Mouse (Mus musculus): ENCODE results near the gene Gm49450. TPM values are rescaled to one million over a fixed set of nuclear protein-coding genes. Genes with fewer than 3 reads are reported as not detected.

Gm49450 gene
- polyA plus RNA-seq, 2 experiments = 0.15 TPM; not detected in 1

- H3K36me3 ChIP-seq (replicated peaks; ENCODE audit: control insufficient read depth, insufficient read depth, low read depth) = no peaks in the 10 kb centered on the region
- H3K9me3 ChIP-seq (ENCODE audit: control insufficient read depth, low read length) = no peaks in the 10 kb centered on the region
- H3K27ac ChIP-seq = no peak overlapping the region
- ATAC-seq (ENCODE audit: insufficient read depth) (no peak), DNase-seq (ENCODE audit: low read depth in 3 of 3, low spot score in 3 of 3) (no peak)
- peaks cover 2 to 6% of the 10 kb centered on the region in 2 experiments; a peak in 3 of 4 replicates for H3K4me1 ChIP-seq (replicated peaks; ENCODE audit: control insufficient read depth in 2 of 2, insufficient read depth in 2 of 2, low read length in 1 of 2)
- no peak overlapping the region for H3K4me2 ChIP-seq (ENCODE audit: low read depth)
- TF ChIP-seq EP300 (IDR thresholded peaks at IDR 0.05; ENCODE audit: low read depth) (no peak), CTCF (IDR thresholded peaks at IDR 0.05; ENCODE audit: low read depth) (no peak)
- no peaks in the 10 kb centered on the region; the same call in 1 of the 2 replicates for H3K27me3 ChIP-seq (ENCODE audit: control insufficient read depth, insufficient read depth, low read length)
- no peak overlapping the region for H3K4me3 ChIP-seq (ENCODE audit: insufficient read depth in 1 of 2, low read depth in 2 of 2, low read length in 2 of 2)
- WGBS (ENCODE audit: insufficient replicate concordance) = 58% methylated on average over 3 of the region's 3 CpGs
- H3K9ac ChIP-seq (replicated peaks) = no peak overlapping the region
These were observed 5.5 kb downstream of the Gm49450 start for GRCm38 (mm10) chr15:98947884-98948283.

GRCm38 (mm10) chr15:98943133-98943532, 10.2 kb downstream of the Gm49450 start:
- no peak overlapping the region for H3K4me3 ChIP-seq (ENCODE audit: insufficient read depth in 1 of 2, low read depth in 2 of 2, low read length in 2 of 2)
- no peak overlapping the region for H3K27ac ChIP-seq
- H3K9ac ChIP-seq (replicated peaks) = no peak overlapping the region
- DNase-seq (ENCODE audit: low read depth in 3 of 3, low spot score in 3 of 3) (no peak), ATAC-seq (ENCODE audit: insufficient read depth) (no peak)
- TF ChIP-seq CTCF (IDR thresholded peaks at IDR 0.05; ENCODE audit: low read depth) = no peak
- TF ChIP-seq EP300 (IDR thresholded peaks at IDR 0.05; ENCODE audit: low read depth) = no peak
- H3K9me3 ChIP-seq (ENCODE audit: control insufficient read depth, low read length) = no peaks in the 10 kb centered on the region
- H3K27me3 ChIP-seq (ENCODE audit: control insufficient read depth, insufficient read depth, low read length) = no peaks in the 10 kb centered on the region
- no peaks in the 10 kb centered on the region for H3K4me1 ChIP-seq (replicated peaks; ENCODE audit: control insufficient read depth in 2 of 2, insufficient read depth in 2 of 2, low read length in 1 of 2)
- H3K4me2 ChIP-seq (ENCODE audit: low read depth) = no peak overlapping the region
- 72% methylated on average over 4 of the region's 4 CpGs for WGBS (ENCODE audit: insufficient replicate concordance)
- H3K36me3 ChIP-seq (replicated peaks; ENCODE audit: control insufficient read depth, insufficient read depth, low read depth) = no peaks in the 10 kb centered on the region

GRCm38 (mm10) chr15:98942081-98942480, 11.3 kb downstream of the Gm49450 start:
- Histone ChIP-seq H3K27me3 (ENCODE audit: control insufficient read depth, insufficient read depth, low read length) (no peaks in the 10 kb centered on the region), H3K4me2 (ENCODE audit: low read depth) (no peak overlapping the region), H3K9me3 (ENCODE audit: control insufficient read depth, low read length) (no peaks in the 10 kb centered on the region), H3K36me3 (replicated peaks; ENCODE audit: control insufficient read depth, insufficient read depth, low read depth) (no peaks in the 10 kb centered on the region), H3K27ac (no peak overlapping the region), H3K9ac (replicated peaks) (no peak overlapping the region), H3K4me3 (ENCODE audit: insufficient read depth in 1 of 2, low read depth in 2 of 2, low read length in 2 of 2) (no peak overlapping the region), H3K4me1 (replicated peaks; ENCODE audit: control insufficient read depth in 2 of 2, insufficient read depth in 2 of 2, low read length in 1 of 2) (no peaks in the 10 kb centered on the region)
- no peak for DNase-seq (ENCODE audit: low read depth in 3 of 3, low spot score in 3 of 3)
- WGBS (ENCODE audit: insufficient replicate concordance) = 72% methylated on average over 4 of the region's 4 CpGs
- no peak for ATAC-seq (ENCODE audit: insufficient read depth)
- no peak for TF ChIP-seq EP300 (IDR thresholded peaks at IDR 0.05; ENCODE audit: low read depth)
- TF ChIP-seq CTCF (IDR thresholded peaks at IDR 0.05; ENCODE audit: low read depth) = no peak

GRCm38 (mm10) chr15:98941539-98941938, 11.8 kb downstream of the Gm49450 start:
- Histone ChIP-seq H3K9ac (replicated peaks) (no peak overlapping the region), H3K27ac (no peak overlapping the region), H3K4me2 (ENCODE audit: low read depth) (no peak overlapping the region), H3K4me1 (replicated peaks; ENCODE audit: control insufficient read depth in 2 of 2, insufficient read depth in 2 of 2, low read length in 1 of 2) (no peaks in the 10 kb centered on the region), H3K27me3 (ENCODE audit: control insufficient read depth, insufficient read depth, low read length) (no peaks in the 10 kb centered on the region), H3K4me3 (ENCODE audit: insufficient read depth in 1 of 2, low read depth in 2 of 2, low read length in 2 of 2) (no peak overlapping the region), H3K36me3 (replicated peaks; ENCODE audit: control insufficient read depth, insufficient read depth, low read depth) (no peaks in the 10 kb centered on the region), H3K9me3 (ENCODE audit: control insufficient read depth, low read length) (no peaks in the 10 kb centered on the region)
- no peak for TF ChIP-seq EP300 (IDR thresholded peaks at IDR 0.05; ENCODE audit: low read depth)
- no peak for TF ChIP-seq CTCF (IDR thresholded peaks at IDR 0.05; ENCODE audit: low read depth)
- no peak for DNase-seq (ENCODE audit: low read depth in 3 of 3, low spot score in 3 of 3)
- WGBS (ENCODE audit: insufficient replicate concordance) = 56% methylated on average over 2 of the region's 2 CpGs
- no peak for ATAC-seq (ENCODE audit: insufficient read depth)

GRCm38 (mm10) chr15:98940816-98941215, 12.5 kb downstream of the Gm49450 start:
- no peak for ATAC-seq (ENCODE audit: insufficient read depth)
- no peak for DNase-seq (ENCODE audit: low read depth in 3 of 3, low spot score in 3 of 3)
- Histone ChIP-seq H3K27ac (no peak overlapping the region), H3K4me2 (ENCODE audit: low read depth) (no peak overlapping the region), H3K9me3 (ENCODE audit: control insufficient read depth, low read length) (no peaks in the 10 kb centered on the region), H3K4me1 (replicated peaks; ENCODE audit: control insufficient read depth in 2 of 2, insufficient read depth in 2 of 2, low read length in 1 of 2) (peaks cover 2% of the 10 kb centered on the region in 2 experiments; a peak in 3 of 4 replicates), H3K9ac (replicated peaks) (no peak overlapping the region), H3K4me3 (ENCODE audit: insufficient read depth in 1 of 2, low read depth in 2 of 2, low read length in 2 of 2) (no peak overlapping the region), H3K36me3 (replicated peaks; ENCODE audit: control insufficient read depth, insufficient read depth, low read depth) (no peaks in the 10 kb centered on the region), H3K27me3 (ENCODE audit: control insufficient read depth, insufficient read depth, low read length) (no peaks in the 10 kb centered on the region)
- TF ChIP-seq EP300 (IDR thresholded peaks at IDR 0.05; ENCODE audit: low read depth) (no peak), CTCF (IDR thresholded peaks at IDR 0.05; ENCODE audit: low read depth) (no peak)
- WGBS (ENCODE audit: insufficient replicate concordance) = 73% methylated on average over 10 of the region's 10 CpGs

Measured in liver, embryonic 14.5 days (tissue).